In genomic region chr11:105364386-105365065, GRCm38 (mm10) we compare ENCODE assay signal across 8 mouse cellular contexts.
A peak's percentile ranks its signal among the peaks of the same experiment; 100 is the strongest.
DNase-seq lines count a peak whose midpoint lies in the region; ATAC-seq lines count a peak whose summit lies in the region.

No protein-coding gene starts in this region.

- 12% methylated on average over 12 of the region's 12 CpGs for WGBS in forebrain, embryonic 14.5 days
- 5% methylated on average over 12 of the region's 12 CpGs for WGBS in hindbrain, embryonic 15.5 days
- WGBS in midbrain, embryonic 15.5 days, result 12% methylated on average over 12 of the region's 12 CpGs

- H3K27ac ChIP-seq in forebrain, embryonic 14.5 days (ENCODE audit: low read depth, low read length), result peak overlapping the region; percentile 75
- H3K27ac ChIP-seq in hindbrain, embryonic 15.5 days (replicated peaks), result peak overlapping the region; percentile 88
- peak overlapping the region; percentile 81 for H3K27ac ChIP-seq in midbrain, embryonic 15.5 days

- peak overlapping the region; percentile 80 for H3K9ac ChIP-seq in forebrain, embryonic 14.5 days (ENCODE audit: low read length)
- H3K9ac ChIP-seq in hindbrain, embryonic 15.5 days, result peak overlapping the region; percentile 80
- H3K9ac ChIP-seq in midbrain, embryonic 15.5 days, result peak overlapping the region; percentile 89

- ATAC-seq in forebrain, embryonic 14.5 days, result no peak
- ATAC-seq in hindbrain, embryonic 15.5 days (ENCODE audit: low FRiP score, low read depth), result no peak
- no peak for ATAC-seq in midbrain, embryonic 15.5 days (replicated peaks)
- ATAC-seq in activated CD4-positive, CD25-positive, alpha-beta regulatory T cell, adult 4 months, result no peak

- H3K4me2 ChIP-seq in forebrain, embryonic 14.5 days (ENCODE audit: low read length), result peak overlapping the region; percentile 84
- H3K4me2 ChIP-seq in hindbrain, embryonic 15.5 days, result peak overlapping the region; percentile 74
- H3K4me2 ChIP-seq in midbrain, embryonic 15.5 days, result peak overlapping the region; percentile 80

- H3K4me1 ChIP-seq in forebrain, embryonic 14.5 days (ENCODE audit: control insufficient read depth, insufficient read depth, low read length), result peaks cover 22% of the 10 kb centered on the region
- H3K4me1 ChIP-seq in hindbrain, embryonic 15.5 days (replicated peaks), result peaks cover 36% of the 10 kb centered on the region
- peaks cover 36% of the 10 kb centered on the region for H3K4me1 ChIP-seq in midbrain, embryonic 15.5 days

- DNase-seq in spleen, postnatal 10 days (ENCODE audit: low spot score in 2 of 2), result peak; percentile 41 to 59
- DNase-seq in spleen, postnatal 14 days (ENCODE audit: low spot score in 2 of 2), result no peak
- DNase-seq in forebrain, embryonic 14.5 days (ENCODE audit: low spot score), result peak; percentile 56
- peak; percentile 35 to 50 for DNase-seq in layer of hippocampus, postnatal 14 days (ENCODE audit: low spot score in 2 of 2)
- DNase-seq in spleen, postnatal 36 days (ENCODE audit: low spot score in 2 of 2), result no peak

- no peaks in the 10 kb centered on the region for H3K9me3 ChIP-seq in forebrain, embryonic 14.5 days (replicated peaks; ENCODE audit: control insufficient read depth, low read length)
- no peaks in the 10 kb centered on the region for H3K9me3 ChIP-seq in hindbrain, embryonic 15.5 days
- H3K9me3 ChIP-seq in midbrain, embryonic 15.5 days, result no peaks in the 10 kb centered on the region

- no peaks in the 10 kb centered on the region for H3K36me3 ChIP-seq in forebrain, embryonic 14.5 days (ENCODE audit: control insufficient read depth, insufficient read depth, low read length)
- H3K36me3 ChIP-seq in hindbrain, embryonic 15.5 days, result no peaks in the 10 kb centered on the region
- no peaks in the 10 kb centered on the region for H3K36me3 ChIP-seq in midbrain, embryonic 15.5 days (replicated peaks)

- peak overlapping the region; percentile 49 for H3K4me3 ChIP-seq in forebrain, embryonic 14.5 days (ENCODE audit: low read depth, low read length)
- H3K4me3 ChIP-seq in hindbrain, embryonic 15.5 days, result peak overlapping the region; percentile 52
- peak overlapping the region; percentile 64 for H3K4me3 ChIP-seq in midbrain, embryonic 15.5 days

- H3K27me3 ChIP-seq in forebrain, embryonic 14.5 days (replicated peaks; ENCODE audit: control insufficient read depth, insufficient read depth, low read length), result no peaks in the 10 kb centered on the region
- H3K27me3 ChIP-seq in hindbrain, embryonic 15.5 days, result no peaks in the 10 kb centered on the region
- H3K27me3 ChIP-seq in midbrain, embryonic 15.5 days (replicated peaks), result no peaks in the 10 kb centered on the region

Comparison
In these comparisons a context has a peak if more than half of its experiments do, and no peak if none do; other contexts are left out.
1. DNase-seq: peak in spleen, postnatal 10 days (2 of 2), forebrain, embryonic 14.5 days (single experiment) and layer of hippocampus, postnatal 14 days (2 of 2); none in spleen, postnatal 14 days (0 of 2) and spleen, postnatal 36 days (0 of 2).
2. Peak in every context shown above with its lines, with median percentiles within 50 percentile points of each other: H3K27ac ChIP-seq, H3K4me2 ChIP-seq, H3K4me3 ChIP-seq and H3K9ac ChIP-seq.